Mouse (Mus musculus) hematopoietic stem cell, adult 5-6 weeks (primary cell): ENCODE data around the gene Cdv3. TPM values are rescaled to one million over a fixed set of nuclear protein-coding genes. Genes with fewer than 3 reads are reported as not detected.

ENCODE experiments used
- ATAC-seq, 2 experiments: fragments of 125-278 bp in 1 of 2; replicated peaks in 1 of 2; 2 replicates each; pipeline ENCODE4 v1.8.0; 2016 to 2017; ENCODE audit warnings: inconsistent platforms in 2 of 2, mild to moderate bottlenecking in 2 of 2, moderate number of reproducible peaks in 2 of 2, low read depth in 1 of 2, moderate TSS enrichment in 1 of 2; ENCODE audit not compliant: low FRiP score in 2 of 2, poor library complexity in 2 of 2, severe bottlenecking in 2 of 2, insufficient read depth in 1 of 2, low TSS enrichment in 1 of 2
- total RNA-seq: library from RNA; stranded (forward); fragments of 172-1452, 232-1000 nt; gene quantifications from 2 replicates; pipeline ENCODE4 v1.2.3, GENCODE M21; 2017

The Cdv3 gene
- total RNA-seq = 172 and 198 TPM in 2 replicates

- peak; percentile 96 to 99 for ATAC-seq
These were observed at the start of gene Cdv3 for GRCm38 (mm10) chr9:103365290-103366247. Gene Cdv3 (minus strand): TSS chr9:103365840.

GRCm38 (mm10) chr9:103413457-103413856 is 47.8 kb upstream of the Cdv3 start:
- no peak for ATAC-seq

- ATAC-seq = no peak
These were observed 43.5 kb upstream of the Cdv3 start for GRCm38 (mm10) chr9:103409119-103409518.

- no peak for ATAC-seq
These were observed 42.6 kb upstream of the Cdv3 start for GRCm38 (mm10) chr9:103408136-103408777.

GRCm38 (mm10) chr9:103403331-103403973 is 37.8 kb upstream of the Cdv3 start:
- ATAC-seq = no peak

GRCm38 (mm10) chr9:103398509-103399157 is 33.0 kb upstream of the Cdv3 start:
- ATAC-seq = no peak

GRCm38 (mm10) chr9:103393256-103393655 is 27.6 kb upstream of the Cdv3 start:
- ATAC-seq = no peak

- peak in 1 of 2 experiments; percentile 48; a peak in 1 of 4 replicates for ATAC-seq
These were observed 26.2 kb upstream of the Cdv3 start for GRCm38 (mm10) chr9:103391796-103392372.

GRCm38 (mm10) chr9:103389261-103389660 is 23.6 kb upstream of the Cdv3 start:
- no peak for ATAC-seq

GRCm38 (mm10) chr9:103387011-103387653 is 21.5 kb upstream of the Cdv3 start:
- no peak for ATAC-seq

- no peak for ATAC-seq
These were observed 20.9 kb upstream of the Cdv3 start for GRCm38 (mm10) chr9:103386573-103386972.

GRCm38 (mm10) chr9:103385600-103385999 is 20.0 kb upstream of the Cdv3 start:
- ATAC-seq = no peak

- ATAC-seq = no peak
These were observed 18.6 kb upstream of the Cdv3 start for GRCm38 (mm10) chr9:103384141-103384796.

- no peak for ATAC-seq
These were observed 17.9 kb upstream of the Cdv3 start for GRCm38 (mm10) chr9:103383576-103383975.

- 0 out of 4 replicates have a peak, but pooled peaks of 1 of the 2 experiments have one; percentile 37 for ATAC-seq
These were observed 17.3 kb upstream of the Cdv3 start for GRCm38 (mm10) chr9:103382989-103383388.

- ATAC-seq = no peak
These were observed 14.9 kb upstream of the Cdv3 start for GRCm38 (mm10) chr9:103380566-103380965.
